ENCODE assay signal across 11 mouse cellular contexts in the genomic region with DNA sequence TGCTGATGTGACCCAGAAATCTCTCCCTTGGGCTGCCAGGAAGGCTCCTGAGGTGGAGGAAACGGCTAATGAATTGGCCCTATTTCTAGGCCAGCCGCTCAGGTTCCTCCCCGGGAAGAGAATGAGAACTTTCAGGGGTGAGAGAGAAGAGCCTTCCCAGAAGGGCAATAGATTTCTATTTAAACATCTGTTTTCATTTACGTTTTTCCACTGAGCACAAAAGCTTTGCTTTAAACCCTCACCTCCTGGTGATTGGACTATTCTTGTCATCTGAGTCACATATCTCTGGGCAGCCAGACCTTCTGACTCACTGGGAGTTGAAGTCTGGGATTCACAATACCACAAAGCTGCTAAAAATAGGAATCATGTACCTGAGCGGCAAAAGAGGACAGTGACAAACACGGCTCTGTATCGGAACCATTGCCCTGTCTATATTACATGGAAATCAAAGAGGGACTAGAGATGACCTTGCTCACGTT.
DNase-seq lines count a peak whose midpoint lies in the region; ATAC-seq lines count a peak whose summit lies in the region.
"Had no signal": no experiment of that assay in that cellular context is flagged by ENCODE, and none has a peak within 500 bp of the region (broad histone marks: within the 10 kb centered on the region; RNA-seq: fewer than 3 reads in every experiment).

No protein-coding gene starts in this region.

- intact Hi-C loops in heart, postnatal 25 days (cut with DNase I) = no loop called here

- DNase-seq in adrenal gland, adult 2 months = peak; percentile 68
- DNase-seq in adrenal gland, adult 18-20 months (ENCODE audit: low spot score in 2 of 2) = no peak
- DNase-seq in heart, embryonic 10.5 days (ENCODE audit: low spot score) = no peak
- DNase-seq in heart, postnatal 25 days (ENCODE audit: low spot score) = no peak
- DNase-seq in cerebellum, postnatal 25 days = peak; percentile 63 to 66
- peak; percentile 33 for DNase-seq in heart, postnatal 4 days
- no peak for DNase-seq in ovary, postnatal 14 days (ENCODE audit: low spot score)
- DNase-seq: forebrain, postnatal 0 days had no signal

- no peak for ATAC-seq in granulocyte monocyte progenitor cell, adult 5-6 weeks (replicated peaks; ENCODE audit: poor library complexity, severe bottlenecking)
- ATAC-seq: forebrain, postnatal 0 days; midbrain, embryonic 16.5 days had no signal

- H3K36me3 ChIP-seq in heart, embryonic 10.5 days = no peaks in the 10 kb centered on the region
- H3K36me3 ChIP-seq: lung, embryonic 15.5 days had no signal

- H3K4me3 ChIP-seq in heart, embryonic 10.5 days = no peak overlapping the region
- H3K4me3 ChIP-seq: lung, embryonic 15.5 days had no signal

- 46% methylated on average over 8 of the region's 8 CpGs for WGBS in heart, embryonic 10.5 days

- peaks cover 45% of the 10 kb centered on the region for H3K4me1 ChIP-seq in heart, embryonic 10.5 days
- H3K4me1 ChIP-seq: lung, embryonic 15.5 days had no signal

- peak overlapping the region; percentile 57; the same call in 1 of the 2 replicates for H3K27ac ChIP-seq in heart, embryonic 10.5 days
- H3K27ac ChIP-seq: lung, embryonic 15.5 days had no signal

- no peaks in the 10 kb centered on the region for H3K9me3 ChIP-seq in heart, embryonic 10.5 days
- H3K9me3 ChIP-seq: lung, embryonic 15.5 days had no signal

- H3K27me3 ChIP-seq in heart, embryonic 10.5 days (ENCODE audit: insufficient read depth, poor library complexity, severe bottlenecking) = no peaks in the 10 kb centered on the region
- H3K27me3 ChIP-seq: lung, embryonic 15.5 days had no signal

Comparison
In these comparisons a context has a peak if more than half of its experiments do, and no peak if none do; other contexts are left out.
1. DNase-seq: peak in adrenal gland, adult 2 months (single experiment), cerebellum, postnatal 25 days (2 of 2) and heart, postnatal 4 days (single experiment); none in adrenal gland, adult 18-20 months (0 of 2), heart, embryonic 10.5 days (single experiment), heart, postnatal 25 days (single experiment) and ovary, postnatal 14 days (single experiment).